Mouse (Mus musculus): Measurements from ENCODE around the gene Shd.

DNA sequence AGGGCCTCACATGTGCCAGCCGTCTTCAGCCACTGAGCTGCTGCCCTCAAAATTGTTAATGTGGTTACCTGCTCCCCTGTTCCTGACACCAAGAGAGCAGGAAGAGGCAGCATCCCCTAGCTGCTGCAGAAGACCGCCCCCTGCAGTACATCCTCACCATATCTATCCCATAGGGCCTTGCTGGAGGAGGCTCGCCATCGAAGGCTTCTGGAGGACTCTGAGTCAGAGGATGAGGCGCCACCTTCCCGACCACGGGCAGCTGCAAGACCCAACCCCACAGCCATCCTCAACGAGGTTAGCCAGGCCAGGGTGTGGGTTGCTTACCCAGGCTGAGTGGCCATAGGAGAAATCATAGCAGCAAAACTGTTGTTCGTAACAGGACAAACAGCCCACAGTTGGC, 5.3 kb upstream of the Shd start:
- TF ChIP-seq POLR2A (IDR thresholded peaks at IDR 0.05; ENCODE audit: low read depth, low read length), result no peak
- no peak for TF ChIP-seq E2F4 (IDR thresholded peaks at IDR 0.05; ENCODE audit: insufficient replicate concordance, low read depth, low read length)
- TF ChIP-seq CTCF (conservative IDR thresholded peaks at IDR 0.05 in 1 of 2, IDR thresholded peaks at IDR 0.05 in 1 of 2; ENCODE audit: low read depth in 2 of 2, low read length in 2 of 2), result 0 out of 4 replicates have a peak, but pooled peaks of 1 of the 2 experiments have one; percentile 16
- no peak for TF ChIP-seq ZKSCAN1 (IDR thresholded peaks at IDR 0.05; ENCODE audit: borderline replicate concordance, low read depth, low read length)
- TF ChIP-seq SMC3 (IDR thresholded peaks at IDR 0.05; ENCODE audit: low read depth, low read length), result no peak
- TF ChIP-seq MAX (IDR thresholded peaks at IDR 0.05; ENCODE audit: low read length), result no peak
- TF ChIP-seq HCFC1 (IDR thresholded peaks at IDR 0.05; ENCODE audit: low read depth, low read length), result no peak
- TF ChIP-seq ETS1 (conservative IDR thresholded peaks at IDR 0.05; ENCODE audit: low read depth, low read length), result no peak
